Mouse (Mus musculus) CH12.LX (cell line): ENCODE measurements at regions not wholly inside any gene's neighbourhood (a gene's known extent, or its start where the extent isn't known, plus 50 kb on each side); places are given as distances from the start of the nearest gene placed in this dataset.

Source experiments
- CHD2 ChIP-seq: IDR thresholded peaks from 2 replicates; pipeline ENCODE4 v1.6.1; 2011; ENCODE audit warnings: low read length, improper control_type of control experiment
- CTCF ChIP-seq, 2 experiments: IDR thresholded peaks in 1 of 2; conservative IDR thresholded peaks in 1 of 2; 2 replicates each; pipeline ENCODE4 v1.5.1; 2011 to 2012; ENCODE audit warnings: low read depth in 2 of 2, low read length in 2 of 2, improper control_type of control experiment in 1 of 2, inconsistent platforms in 1 of 2, mild to moderate bottlenecking in 1 of 2, moderate library complexity in 1 of 2
- E2F4 ChIP-seq: IDR thresholded peaks from 2 replicates; pipeline ENCODE4 v1.6.1; 2011; ENCODE audit warnings: low read depth, low read length, improper control_type of control experiment; ENCODE audit not compliant: insufficient replicate concordance
- ELF1 ChIP-seq: IDR thresholded peaks from 2 replicates; pipeline ENCODE4 v1.6.1; 2014; ENCODE audit warnings: low read depth, mild to moderate bottlenecking, inconsistent platforms, low read length, improper control_type of control experiment
- HCFC1 ChIP-seq: IDR thresholded peaks from 2 replicates; pipeline ENCODE4 v1.6.1; 2012; ENCODE audit warnings: low read depth, mild to moderate bottlenecking, inconsistent platforms, low read length, improper control_type of control experiment
- MAZ ChIP-seq: IDR thresholded peaks from 2 replicates; pipeline ENCODE4 v1.6.1; 2012; ENCODE audit warnings: low read depth, mild to moderate bottlenecking, inconsistent platforms, low read length, improper control_type of control experiment, moderate library complexity
- MXI1 ChIP-seq: IDR thresholded peaks from 2 replicates; pipeline ENCODE4 v1.6.1; 2011; ENCODE audit warnings: mild to moderate bottlenecking, low read depth, low read length, improper control_type of control experiment
- POLR2A ChIP-seq: IDR thresholded peaks from 2 replicates; pipeline ENCODE4 v1.6.1; 2011; ENCODE audit warnings: low read depth, mild to moderate bottlenecking, improper control_type of control experiment, low read length
- POLR2AphosphoS2 ChIP-seq: IDR thresholded peaks from 2 replicates; pipeline ENCODE4 v1.6.1; 2011; ENCODE audit warnings: low read depth, low read length, improper control_type of control experiment
- RAD21 ChIP-seq: IDR thresholded peaks from 2 replicates; pipeline ENCODE4 v1.6.1; 2011; ENCODE audit warnings: low read depth, mild to moderate bottlenecking, low read length, improper control_type of control experiment, moderate library complexity
- SIN3A ChIP-seq: IDR thresholded peaks from 2 replicates; pipeline ENCODE4 v1.6.1; 2012; ENCODE audit warnings: low read length, improper control_type of control experiment, inconsistent platforms
- TCF12 ChIP-seq: IDR thresholded peaks from 2 replicates; pipeline ENCODE4 v1.6.1; 2014; ENCODE audit warnings: low read depth, mild to moderate bottlenecking, inconsistent platforms, low read length, improper control_type of control experiment
- ZKSCAN1 ChIP-seq: IDR thresholded peaks from 2 replicates; pipeline ENCODE4 v1.6.1; 2012; ENCODE audit warnings: low read depth, inconsistent platforms, low read length, improper control_type of control experiment, borderline replicate concordance

GRCm38 (mm10) chr13:3749646-3750045 is 54.5 kb downstream of the Calml3 start:
- no peak for TF ChIP-seq ZKSCAN1
- TF ChIP-seq CTCF (conservative IDR thresholded peaks at IDR 0.05 in 1 of 2, IDR thresholded peaks at IDR 0.05 in 1 of 2; ENCODE audit: low read depth in 2 of 2, low read length in 2 of 2): no peak
- TF ChIP-seq POLR2AphosphoS2: no peak
- TF ChIP-seq CHD2: no peak
- no peak for TF ChIP-seq RAD21
- TF ChIP-seq TCF12: no peak
- TF ChIP-seq MAZ: no peak
- TF ChIP-seq ELF1: no peak
- no peak for TF ChIP-seq MXI1
- TF ChIP-seq POLR2A: no peak
- no peak for TF ChIP-seq HCFC1
- TF ChIP-seq SIN3A: no peak
- TF ChIP-seq E2F4: no peak
